Mouse (Mus musculus) adrenal gland, adult 2 months (tissue): Measurements from ENCODE around the gene Prdm8. TPM values are rescaled to one million over a fixed set of nuclear protein-coding genes. Genes with fewer than 3 reads are reported as not detected.

Experiments used
- DNase-seq: peaks from one replicate; pipeline ENCODE4 v3.0.0; 2021
- polyA plus RNA-seq: library from polyadenylated mRNA; depleted of rRNA; stranded (reverse); fragments of >200 nt; gene quantifications from 2 replicates; pipeline ENCODE4 v1.2.3, GENCODE M21; 2012; rRNA removed
- total RNA-seq, 2 experiments: library from RNA; stranded (reverse); gene quantifications; 2 replicates each; pipeline ENCODE4 v1.2.3; 2021

Gene Prdm8
- total and polyA plus RNA-seq, 3 experiments = 0.09 to 0.24 (median 0.12) TPM

DNA sequence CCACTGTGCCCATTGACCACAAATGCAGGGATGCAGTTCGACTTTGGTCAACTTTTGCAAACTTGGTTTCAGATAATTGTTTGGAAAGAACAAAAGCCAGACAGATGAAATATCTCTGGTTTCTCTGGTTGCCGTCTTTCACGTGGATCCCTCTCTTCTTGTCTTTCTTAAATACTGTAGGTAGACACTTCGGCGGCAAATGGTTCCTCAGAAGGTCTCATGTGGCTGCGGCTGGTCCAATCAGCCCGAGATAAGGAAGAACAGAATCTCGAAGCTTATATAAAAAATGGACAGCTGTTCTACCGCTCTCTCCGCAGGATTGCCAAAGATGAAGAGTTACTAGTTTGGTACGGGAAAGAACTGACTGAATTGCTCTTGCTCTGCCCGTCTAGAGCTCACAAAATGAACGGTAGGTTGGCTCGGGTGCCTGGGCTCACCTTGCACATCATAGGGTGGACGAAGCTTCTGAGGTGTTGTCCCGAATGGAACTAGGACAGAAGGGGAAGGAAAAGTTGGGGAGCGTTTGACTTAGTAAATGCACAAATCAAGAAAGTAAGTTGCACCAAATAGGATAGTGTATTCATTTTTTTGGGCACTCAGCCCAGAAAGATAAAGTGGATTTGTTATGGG lies 17.4 kb downstream of the Prdm8 start:
- DNase-seq = no peak

DNA sequence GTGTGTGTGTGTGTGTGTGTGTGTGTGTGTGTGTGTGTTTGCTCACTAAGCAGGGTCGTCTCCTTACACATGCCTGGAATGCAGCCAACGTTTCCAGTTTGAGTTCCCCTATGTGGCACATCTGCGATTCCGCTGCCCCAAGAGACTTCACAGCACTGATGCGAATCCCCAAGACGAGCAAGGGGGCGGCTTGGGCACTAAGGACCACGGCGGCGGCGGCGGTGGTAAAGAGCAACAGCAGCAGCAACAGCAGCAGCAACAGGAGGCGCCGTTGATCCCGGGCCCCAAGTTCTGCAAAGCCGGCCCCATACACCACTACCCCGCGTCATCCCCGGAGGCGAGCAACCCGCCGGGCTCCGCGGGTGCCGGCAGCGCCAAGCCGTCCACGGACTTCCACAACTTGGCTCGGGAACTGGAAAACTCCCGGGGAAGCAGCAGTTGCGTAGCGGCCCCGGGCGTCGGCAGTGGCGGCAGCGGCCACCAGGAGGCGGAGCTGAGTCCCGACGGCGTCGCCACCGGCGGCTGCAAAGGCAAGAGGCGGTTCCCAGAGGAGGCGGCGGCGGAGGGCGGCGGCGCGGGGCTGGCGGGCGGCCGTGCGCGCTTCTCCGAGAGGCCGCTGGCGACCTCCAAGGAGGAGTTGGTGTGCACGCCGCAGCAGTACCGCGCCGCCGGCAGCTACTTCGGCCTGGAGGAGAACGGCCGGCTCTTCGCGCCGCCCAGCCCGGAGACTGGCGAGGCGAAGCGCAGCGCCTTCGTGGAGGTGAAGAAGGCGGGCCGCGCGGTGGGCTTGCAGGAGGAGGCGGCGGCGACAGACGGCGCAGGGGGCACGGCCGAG lies 18.2 kb downstream of the Prdm8 start:
- DNase-seq = peak; percentile 91

DNA sequence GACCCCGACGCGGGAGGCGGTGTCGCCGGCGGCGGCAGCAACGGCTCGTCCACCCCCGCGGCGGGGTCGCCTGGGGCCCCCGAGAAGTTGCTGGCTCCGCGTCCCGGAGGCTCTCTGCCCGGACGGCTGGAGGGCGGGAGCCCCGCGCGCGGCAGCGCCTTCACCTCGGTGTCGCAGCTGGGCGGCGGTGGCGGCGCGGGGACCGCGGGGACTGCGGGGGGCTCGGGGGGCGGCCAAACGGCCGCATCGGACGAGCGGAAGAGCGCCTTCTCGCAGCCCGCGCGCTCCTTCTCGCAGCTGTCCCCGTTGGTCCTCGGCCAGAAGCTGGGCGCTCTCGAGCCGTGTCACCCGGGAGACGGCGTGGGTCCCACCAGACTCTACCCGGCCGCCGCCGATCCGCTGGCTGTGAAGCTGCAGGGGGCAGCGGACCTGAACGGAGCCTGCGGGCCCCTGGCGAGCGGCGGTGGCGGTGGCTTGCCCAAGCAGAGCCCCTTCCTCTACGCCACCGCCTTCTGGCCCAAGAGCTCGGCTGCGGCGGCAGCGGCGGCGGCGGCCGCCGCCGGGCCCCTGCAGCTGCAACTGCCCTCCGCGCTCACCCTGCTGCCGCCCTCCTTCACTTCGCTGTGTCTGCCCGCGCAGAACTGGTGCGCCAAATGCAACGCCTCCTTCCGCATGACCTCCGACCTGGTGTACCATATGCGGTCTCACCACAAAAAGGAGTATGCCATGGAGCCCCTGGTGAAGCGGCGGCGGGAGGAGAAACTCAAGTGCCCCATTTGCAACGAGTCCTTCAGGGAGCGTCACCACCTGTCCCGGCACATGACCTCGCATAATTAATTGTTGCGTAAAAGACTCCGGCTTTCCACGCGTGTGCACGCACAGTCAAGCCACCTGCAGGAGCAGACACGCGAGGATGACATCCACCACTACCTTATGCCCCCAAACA lies 19.1 kb downstream of the Prdm8 start:
- DNase-seq = peak; percentile 48

DNA sequence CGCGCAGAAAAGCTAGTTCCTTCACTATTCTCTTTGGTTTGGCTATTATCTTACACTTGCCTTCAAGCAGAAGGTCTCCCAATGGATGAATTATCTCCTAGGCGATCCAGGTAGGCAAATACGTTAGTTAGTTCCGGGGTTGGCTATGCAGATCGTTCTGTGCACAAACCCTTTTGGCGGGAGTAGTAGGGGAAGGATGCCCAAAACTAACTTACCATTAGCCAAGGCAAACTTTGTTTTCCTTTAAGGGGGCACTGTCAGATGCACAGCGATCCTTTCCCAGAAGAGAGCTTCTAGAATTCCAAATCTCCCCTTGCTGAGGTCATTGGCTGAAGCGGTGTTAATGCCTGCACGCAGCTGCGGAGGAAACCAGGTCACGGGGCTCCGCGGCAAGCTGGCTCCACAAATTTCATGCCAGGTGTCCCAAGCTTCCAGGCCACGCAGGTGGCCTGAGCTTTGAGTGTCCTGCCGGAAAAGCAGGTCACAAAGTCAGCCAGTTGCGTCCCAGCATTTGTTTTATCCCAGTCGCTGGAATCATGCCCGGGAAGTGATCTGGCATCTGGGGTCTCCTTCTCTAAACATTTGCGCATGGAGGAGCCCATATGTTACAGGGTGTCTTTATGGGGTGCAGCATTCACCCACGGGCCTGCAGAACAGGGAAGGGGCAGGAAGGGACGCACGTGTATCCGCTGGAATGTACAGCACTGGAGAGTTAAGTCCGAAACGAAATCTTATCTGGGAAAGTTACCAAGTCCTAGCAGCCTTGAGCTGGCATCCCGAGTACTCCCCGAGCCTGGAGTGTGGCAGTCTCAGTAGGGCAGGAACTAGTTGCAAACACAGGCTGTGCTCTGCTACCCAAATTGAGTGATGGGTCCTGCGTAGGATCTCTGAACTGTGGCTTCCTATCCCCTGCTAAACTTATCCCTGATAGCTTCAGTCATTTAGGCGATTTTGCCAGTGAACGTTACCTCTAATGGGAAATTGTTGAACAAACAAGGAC lies 22.5 kb downstream of the Prdm8 start:
- DNase-seq = peak; percentile 32

DNA sequence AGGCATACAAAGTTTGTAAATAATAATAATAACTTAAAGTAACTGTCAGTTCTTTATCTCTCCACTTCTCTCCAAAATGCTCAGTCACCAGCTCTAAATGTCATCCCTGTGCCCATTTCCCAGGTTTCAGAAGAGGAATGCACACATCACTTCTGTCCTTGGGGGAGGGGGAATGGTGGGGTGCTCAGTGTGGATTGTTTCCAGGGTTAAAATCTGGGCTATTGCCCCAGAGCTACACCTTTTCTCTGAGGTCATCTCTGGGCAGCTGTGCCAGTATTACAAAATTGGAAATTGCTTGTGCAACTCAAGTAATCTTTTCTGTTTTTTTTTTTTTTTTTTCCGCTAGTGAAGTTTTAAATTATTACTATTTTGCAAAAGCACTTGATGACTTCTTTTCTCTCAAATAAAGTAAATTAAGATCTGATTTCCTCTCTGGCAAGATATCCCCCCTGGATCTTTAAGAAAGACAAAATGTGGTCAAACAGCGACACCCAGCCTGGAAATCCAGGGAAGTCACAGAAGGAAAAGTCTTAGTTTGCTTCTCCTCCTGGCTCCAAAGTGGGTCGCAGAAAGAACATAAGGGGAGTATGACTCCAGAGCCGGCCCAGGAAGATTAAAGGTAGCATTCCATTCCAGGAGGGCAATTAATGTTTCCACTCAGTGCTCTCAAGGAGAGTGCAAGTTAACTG lies 25.4 kb downstream of the Prdm8 start:
- no peak for DNase-seq

DNA sequence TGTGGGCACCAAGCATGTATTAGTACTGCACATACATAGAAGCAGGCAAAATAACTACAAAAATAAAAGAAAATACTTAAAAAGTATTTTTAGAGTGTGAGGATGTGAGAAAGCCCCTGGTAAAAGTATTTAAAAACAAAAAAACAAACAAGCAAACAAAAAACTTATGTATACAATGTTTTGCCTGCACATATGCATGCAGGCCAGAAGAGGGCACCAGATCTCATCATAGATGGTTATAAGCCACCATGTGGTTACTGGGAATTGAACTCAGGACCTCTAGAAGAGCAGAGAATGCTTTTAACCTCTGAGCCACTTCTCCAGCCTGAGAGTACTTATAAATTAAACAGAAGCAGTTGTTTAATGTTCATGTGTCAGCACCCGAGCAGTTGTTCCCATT lies 28.0 kb downstream of the Prdm8 start:
- no peak for DNase-seq

DNA sequence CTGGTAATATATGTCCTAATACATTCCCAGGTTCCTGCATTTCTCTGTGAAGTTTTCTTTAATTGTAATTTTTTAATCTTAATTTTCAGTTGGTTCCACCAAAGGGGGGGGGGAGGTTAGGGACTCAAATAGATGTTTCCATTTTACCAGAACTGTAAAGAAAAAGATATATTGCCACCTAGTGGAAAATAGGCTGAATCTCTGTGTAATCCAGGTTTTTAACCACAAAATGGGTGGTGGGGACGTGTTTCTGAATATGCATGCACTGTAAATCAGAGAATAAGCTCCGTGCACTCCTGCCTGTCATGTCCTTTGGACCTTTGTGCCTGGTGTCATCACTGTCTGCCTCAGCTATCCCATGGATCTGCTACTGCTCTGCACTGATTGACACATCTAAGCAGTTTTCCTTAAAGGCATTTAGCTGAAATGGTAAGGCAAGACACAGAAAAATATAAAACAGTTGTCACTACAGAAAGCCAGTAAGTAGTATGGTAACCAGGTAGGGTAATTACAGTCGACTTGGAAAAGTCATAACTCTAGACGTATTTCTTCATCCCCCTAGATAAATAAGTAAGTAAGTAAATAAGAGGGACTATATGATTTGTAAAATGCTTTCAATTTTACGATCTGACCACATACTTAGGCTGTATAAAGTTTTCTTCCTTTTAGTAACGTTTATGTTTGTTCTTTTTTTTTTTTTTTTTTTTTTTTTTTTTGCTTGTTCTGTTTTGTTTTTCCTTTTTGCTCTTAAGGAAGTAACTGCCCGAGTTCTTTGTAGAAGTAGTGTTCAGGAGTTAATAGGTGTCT lies 31.6 kb downstream of the Prdm8 start:
- DNase-seq = no peak

DNA sequence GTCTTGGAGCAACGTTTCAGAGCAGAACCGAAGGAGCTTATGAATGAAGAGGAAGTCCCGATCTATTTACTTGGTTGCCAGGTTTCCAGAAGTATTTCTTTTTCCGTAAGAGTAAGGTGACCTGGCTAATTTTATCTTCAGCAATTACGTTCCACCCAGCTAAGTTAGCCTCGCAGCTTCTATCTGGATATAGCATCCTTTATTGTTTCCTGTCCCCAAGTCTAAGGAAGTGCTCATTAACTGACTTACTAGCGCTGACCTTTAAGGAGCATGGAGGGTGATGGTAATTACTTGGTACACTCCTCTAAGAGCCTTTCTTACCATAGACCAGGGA lies 32.2 kb downstream of the Prdm8 start:
- no peak for DNase-seq

DNA sequence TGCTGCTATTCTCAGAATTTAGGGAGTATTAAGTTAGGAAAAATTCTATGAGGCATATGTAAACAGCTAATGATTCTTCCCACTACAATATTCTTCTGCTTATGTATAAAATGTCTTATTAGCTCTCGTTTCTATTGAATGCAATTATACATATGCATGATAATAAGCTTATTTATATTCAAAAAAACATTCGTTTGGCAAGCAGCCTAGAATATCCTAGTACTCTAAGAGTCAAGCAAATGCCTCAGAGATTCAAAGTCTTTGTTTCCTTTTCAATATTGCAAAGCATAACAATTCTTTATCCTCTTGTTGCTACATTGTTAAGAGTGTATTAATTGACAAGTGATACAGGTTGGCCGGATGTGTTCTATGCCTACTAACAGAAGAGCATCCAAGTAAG lies 34.6 kb downstream of the Prdm8 start:
- no peak for DNase-seq

DNA sequence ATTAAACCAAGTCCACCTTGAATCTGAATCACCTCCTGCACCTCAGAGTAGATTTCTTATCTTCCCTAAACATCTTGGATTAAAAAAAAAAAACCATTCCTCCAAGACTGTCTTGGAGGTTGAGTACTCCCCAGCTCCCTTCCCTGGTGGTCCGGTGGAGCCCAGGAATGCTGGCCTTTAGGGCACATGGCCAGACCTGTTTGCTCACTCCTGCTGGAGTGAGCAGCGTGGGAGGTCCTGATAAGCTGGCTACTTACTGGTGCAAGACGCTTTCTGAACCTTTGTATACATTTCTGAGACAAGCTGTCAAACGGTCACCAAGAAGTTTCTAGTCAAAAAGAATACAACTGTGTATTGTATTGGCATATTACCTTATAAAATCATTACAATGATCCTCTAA lies 36.0 kb downstream of the Prdm8 start:
- no peak for DNase-seq

DNA sequence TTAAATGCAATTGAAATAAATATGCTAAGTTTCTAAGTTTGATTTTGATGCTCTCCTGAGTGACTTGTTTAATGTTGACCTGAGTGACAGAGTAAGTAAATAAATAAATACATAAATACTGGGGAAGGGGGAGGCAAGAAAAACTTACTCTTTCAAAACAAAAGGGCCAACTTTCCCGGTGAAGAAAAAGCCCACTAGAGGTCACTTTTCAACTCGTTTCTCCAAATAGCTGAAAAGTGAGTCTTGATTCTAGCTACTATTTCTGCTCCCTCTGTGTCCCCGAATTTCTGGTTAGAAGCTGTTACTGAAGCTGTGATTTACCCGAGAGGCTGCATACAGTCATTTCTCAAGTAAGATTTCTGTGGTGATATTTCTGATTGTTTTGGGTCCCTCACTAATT lies 45.5 kb downstream of the Prdm8 start:
- DNase-seq = no peak

DNA sequence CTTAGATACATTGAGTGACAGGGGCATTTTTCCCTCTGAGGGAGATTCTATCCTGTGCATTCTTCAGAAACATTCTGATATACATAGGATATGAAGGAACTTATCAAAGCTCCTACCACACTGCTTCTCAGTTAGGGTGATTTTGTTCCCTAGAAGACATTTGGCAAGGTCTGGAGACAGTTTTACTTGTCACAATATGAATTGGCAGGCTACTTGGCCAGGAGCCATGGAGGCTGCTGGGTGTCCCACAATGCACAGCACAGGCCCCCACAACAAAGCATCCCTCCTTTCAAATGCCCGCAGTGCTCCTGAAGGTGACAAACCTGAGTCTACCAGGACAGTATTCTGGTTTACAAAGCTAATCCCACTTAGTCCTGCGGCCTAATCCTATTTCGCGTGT lies 55.0 kb downstream of the Prdm8 start:
- DNase-seq = no peak

DNA sequence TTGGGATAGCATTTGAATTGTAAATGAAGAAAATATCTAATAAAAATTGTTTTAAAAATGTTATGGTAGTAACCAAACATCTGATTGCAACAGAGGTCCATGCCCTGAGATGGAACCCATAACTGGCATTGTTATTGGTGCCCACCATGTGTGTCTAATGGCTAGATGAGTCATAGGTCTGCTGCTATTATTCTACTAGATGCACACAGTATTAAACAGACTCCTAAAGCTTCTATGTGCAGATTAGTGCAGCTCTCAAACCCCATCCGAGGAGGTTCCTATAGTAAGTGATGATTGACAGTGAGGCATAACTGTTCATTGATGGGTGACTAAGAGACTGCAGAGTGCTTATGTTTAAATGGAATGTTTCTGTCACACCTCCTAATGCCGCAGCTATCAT lies 59.7 kb downstream of the Prdm8 start:
- DNase-seq = no peak

DNA sequence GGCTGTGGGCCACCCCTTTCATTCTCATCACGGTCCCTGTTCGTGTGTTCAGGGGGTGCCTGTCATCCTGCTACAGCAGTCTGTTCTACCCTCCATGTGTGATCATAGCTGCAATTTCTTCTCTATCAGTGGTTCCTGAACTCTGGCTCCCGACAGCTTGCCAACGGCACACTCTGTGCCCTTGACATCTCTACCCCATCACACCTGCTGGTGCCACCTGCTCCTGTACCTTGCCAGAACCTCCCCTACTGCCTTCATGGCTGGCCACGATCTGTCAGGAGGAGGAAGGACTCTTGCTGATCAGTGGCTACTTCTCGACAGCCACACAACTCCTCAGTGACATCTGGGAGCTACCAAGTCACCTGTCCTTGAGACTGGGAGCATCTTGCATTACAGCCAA lies 62.5 kb downstream of the Prdm8 start:
- DNase-seq = no peak

DNA sequence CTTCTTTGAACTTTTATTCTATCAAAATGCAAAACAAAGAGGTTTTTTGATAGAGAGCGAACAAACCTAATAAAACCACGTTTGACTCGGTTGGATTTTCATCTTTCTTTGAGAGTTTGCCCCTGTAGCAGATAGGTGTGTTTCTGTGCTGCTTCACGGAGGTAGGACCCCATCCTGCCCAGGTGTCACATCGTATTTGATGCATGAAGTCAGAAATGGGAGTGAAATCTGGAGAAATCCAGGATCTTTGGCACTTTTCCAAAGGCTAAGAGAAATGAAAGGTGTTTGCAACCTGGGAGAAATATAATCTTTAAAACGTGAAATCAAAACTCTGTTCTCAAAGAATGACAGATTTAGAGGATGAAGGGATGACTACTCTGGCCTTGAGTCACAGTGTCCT lies 71.5 kb downstream of the Prdm8 start:
- DNase-seq = no peak

Other genes starting within 250 kb of the Prdm8 start
- gene Antxr2, start 136.2 kb upstream of the Prdm8 start, total RNA-seq = 10 to 100 TPM; 49.8 to 50.1 TPM
- 10.6 and 12.4 TPM in 2 replicates for gene Antxr2, start 136.2 kb upstream of the Prdm8 start, polyA plus RNA-seq
- gene Fgf5, start 87.0 kb downstream of the Prdm8 start, total RNA-seq = under 1 TPM in 1 of 2 experiments, not detected in 1; 0.10 TPM
- not detected in 2 replicates for gene Fgf5, start 87.0 kb downstream of the Prdm8 start, polyA plus RNA-seq
- gene Cfap299, start 162.1 kb downstream of the Prdm8 start, total RNA-seq = not detected
- gene Cfap299, start 162.1 kb downstream of the Prdm8 start, polyA plus RNA-seq = not detected in 2 replicates